Mouse (Mus musculus) gastrocnemius, adult 18-20 months (tissue): ENCODE data around the gene Asb10. TPM values are rescaled to one million over a fixed set of nuclear protein-coding genes. Genes with fewer than 3 reads are reported as not detected.

ENCODE experiments used
- DNase-seq: peaks from one replicate; pipeline ENCODE4 v3.0.0; 2021; ENCODE audit warnings: low spot score
- total RNA-seq, 2 experiments: library from RNA; stranded (reverse); gene quantifications; 2 replicates each; pipeline ENCODE4 v1.2.3; 2021

The Asb10 gene
- total RNA-seq, 2 experiments from 2014 or later = 101 to 107 TPM

GRCm38 (mm10) chr5:24536511-24536910 is 4.3 kb downstream of the Asb10 start:
- DNase-seq = no peak

- DNase-seq = peak; percentile 61
Observed at GRCm38 (mm10) chr5:24535731-24536130, 5.0 kb downstream of the Asb10 start.

GRCm38 (mm10) chr5:24534292-24534691 is 6.5 kb downstream of the Asb10 start:
- no peak for DNase-seq

GRCm38 (mm10) chr5:24533391-24533790 is 7.4 kb downstream of the Asb10 start:
- DNase-seq = no peak

GRCm38 (mm10) chr5:24530042-24530689 is 10.6 kb downstream of the Asb10 start:
- peak; percentile 94 for DNase-seq

GRCm38 (mm10) chr5:24527780-24528179 is 13.0 kb downstream of the Asb10 start:
- no peak for DNase-seq

- DNase-seq = no peak
Observed at GRCm38 (mm10) chr5:24526889-24527230, 13.9 kb downstream of the Asb10 start, which contains the start of gene Gbx1. TSS of gene Gbx1 (minus strand) at chr5:24527202.

GRCm38 (mm10) chr5:24526190-24526888 is 14.4 kb downstream of the Asb10 start:
- no peak for DNase-seq

GRCm38 (mm10) chr5:24525360-24526189 is 15.2 kb downstream of the Asb10 start:
- DNase-seq = no peak

- DNase-seq = no peak
Observed at GRCm38 (mm10) chr5:24524522-24524921, 16.3 kb downstream of the Asb10 start.

- no peak for DNase-seq
Observed at GRCm38 (mm10) chr5:24523806-24524205, 17.0 kb downstream of the Asb10 start.

- DNase-seq = no peak
Observed at GRCm38 (mm10) chr5:24521366-24521765, 19.4 kb downstream of the Asb10 start.

GRCm38 (mm10) chr5:24512271-24512670 is 28.5 kb downstream of the Asb10 start:
- DNase-seq = peak; percentile 31

- DNase-seq = peak; percentile 70
Observed at GRCm38 (mm10) chr5:24510635-24511034, 30.1 kb downstream of the Asb10 start.

- no peak for DNase-seq
Observed at GRCm38 (mm10) chr5:24508406-24508805, 32.4 kb downstream of the Asb10 start.

GRCm38 (mm10) chr5:24505513-24505912 is 35.3 kb downstream of the Asb10 start:
- no peak for DNase-seq

- no peak for DNase-seq
Observed at GRCm38 (mm10) chr5:24502786-24503185, 38.0 kb downstream of the Asb10 start.

- DNase-seq = no peak
Observed at GRCm38 (mm10) chr5:24500851-24501250, 39.9 kb downstream of the Asb10 start.

GRCm38 (mm10) chr5:24499113-24499512 is 41.7 kb downstream of the Asb10 start:
- no peak for DNase-seq

GRCm38 (mm10) chr5:24497526-24497925 is 43.3 kb downstream of the Asb10 start:
- DNase-seq = no peak

GRCm38 (mm10) chr5:24496756-24497155 is 44.0 kb downstream of the Asb10 start:
- no peak for DNase-seq

- no peak for DNase-seq
Observed at GRCm38 (mm10) chr5:24495019-24495418, 45.8 kb downstream of the Asb10 start.
